Mouse (Mus musculus): ENCODE measurements around the gene Loxl1.

- TF ChIP-seq CTCF (IDR thresholded peaks at IDR 0.05; ENCODE audit: low read depth, low read length) (no peak), GATA1 (IDR thresholded peaks at IDR 0.05; ENCODE audit: borderline replicate concordance, low read length) (no peak), TAL1 (conservative IDR thresholded peaks at IDR 0.05; ENCODE audit: low read depth, low read length) (no peak), POLR2AphosphoS5 (IDR thresholded peaks at IDR 0.05; ENCODE audit: insufficient replicate concordance, low read depth, low read length) (no peak)
These were observed 33.2 kb downstream of the Loxl1 start for GRCm38 (mm10) chr9:58279780-58280179.
